In genomic region chr13:35395630-35396029, GRCm38 (mm10) we compare ENCODE assay signal across 10 mouse cellular contexts.
DNase-seq lines count a peak whose midpoint lies in the region; ATAC-seq and TF ChIP-seq lines count a peak whose summit lies in the region.
"Had no signal": no experiment of that assay in that cellular context is flagged by ENCODE, and none has a peak within 500 bp of the region (broad histone marks: within the 10 kb centered on the region; RNA-seq: fewer than 3 reads in every experiment).

No protein-coding gene starts in this region.

- no peaks in the 10 kb centered on the region for H3K27me3 ChIP-seq in lung, embryonic 16.5 days (ENCODE audit: control insufficient read depth, insufficient read depth, low read depth, low read length)
- H3K27me3 ChIP-seq: midbrain, embryonic 15.5 days had no signal

- no peak overlapping the region for H3K4me2 ChIP-seq in lung, embryonic 16.5 days (ENCODE audit: low read depth, low read length)
- H3K4me2 ChIP-seq: midbrain, embryonic 15.5 days had no signal

- H3K4me3 ChIP-seq in gastrocnemius, adult 2 months = peak overlapping the region; percentile 17; the same call in 1 of the 2 replicates
- H3K4me3 ChIP-seq in embryonic fibroblast, embryonic 13.5 days (ENCODE audit: insufficient read depth, low read length) = no peak overlapping the region
- H3K4me3 ChIP-seq in lung, embryonic 16.5 days (ENCODE audit: low read length) = no peak overlapping the region
- H3K4me3 ChIP-seq: midbrain, embryonic 15.5 days had no signal

- no peak overlapping the region for H3K9ac ChIP-seq in lung, embryonic 16.5 days (ENCODE audit: low read length)
- H3K9ac ChIP-seq: midbrain, embryonic 15.5 days had no signal

- peaks cover 13% of the 10 kb centered on the region for H3K4me1 ChIP-seq in embryonic fibroblast, embryonic 13.5 days (ENCODE audit: control insufficient read depth, insufficient read depth, low read length)
- H3K4me1 ChIP-seq in lung, embryonic 16.5 days (replicated peaks; ENCODE audit: control insufficient read depth, insufficient read depth, low read length) = peaks cover 5% of the 10 kb centered on the region; the same call in 1 of the 2 replicates
- H3K4me1 ChIP-seq: midbrain, embryonic 15.5 days had no signal

- TF ChIP-seq CTCF in gastrocnemius, adult 2 months (IDR thresholded peaks at IDR 0.05) = no peak
- TF ChIP-seq CTCF in embryonic fibroblast, embryonic 13.5 days (IDR thresholded peaks at IDR 0.05; ENCODE audit: borderline replicate concordance, insufficient read depth, low read length) = no peak

- intact Hi-C loops in gastrocnemius, adult 2 months (cut with DNase I) = no loop called here

- peak; percentile 60; the same call in 1 of the 2 replicates for ATAC-seq in lung, embryonic 16.5 days (ENCODE audit: low read depth)
- ATAC-seq: midbrain, embryonic 15.5 days had no signal

- TF ChIP-seq POLR2A in embryonic fibroblast, embryonic 13.5 days (IDR thresholded peaks at IDR 0.05; ENCODE audit: low read depth, low read length) = no peak

- no peaks in the 10 kb centered on the region for H3K36me3 ChIP-seq in lung, embryonic 16.5 days (ENCODE audit: control insufficient read depth, insufficient read depth, low read length)
- H3K36me3 ChIP-seq: midbrain, embryonic 15.5 days had no signal

- H3K27ac ChIP-seq in gastrocnemius, adult 2 months = peak overlapping the region; percentile 41
- peak overlapping the region; percentile 64 for H3K27ac ChIP-seq in embryonic fibroblast, embryonic 13.5 days (ENCODE audit: insufficient read depth, low read length)
- no peak overlapping the region for H3K27ac ChIP-seq in lung, embryonic 16.5 days (ENCODE audit: low read length)
- H3K27ac ChIP-seq: midbrain, embryonic 15.5 days had no signal

- 11% methylated on average over 5 of the region's 5 CpGs for WGBS in lung, embryonic 16.5 days

- peak; percentile 18 for DNase-seq in gastrocnemius, adult 2 months
- no peak for DNase-seq in gastrocnemius, adult 8-10 months (ENCODE audit: low spot score in 2 of 2)
- peak; percentile 27 for DNase-seq in ES-CJ7 (ENCODE audit: low read depth, low spot score)
- DNase-seq in layer of hippocampus, postnatal 25 days (ENCODE audit: extremely low spot score in 1 of 2, low spot score in 1 of 2) = no peak
- no peak for DNase-seq in left cerebral cortex, adult 11 months (ENCODE audit: low spot score)
- no peak for DNase-seq in layer of hippocampus, adult 8-10 months (ENCODE audit: low spot score in 2 of 2)
- DNase-seq: right cerebral cortex, postnatal 4 days had no signal

- no peaks in the 10 kb centered on the region for H3K9me3 ChIP-seq in lung, embryonic 16.5 days (ENCODE audit: control insufficient read depth, low read length)
- H3K9me3 ChIP-seq: midbrain, embryonic 15.5 days had no signal

Comparison
In these comparisons a context has a peak if more than half of its experiments do, and no peak if none do; other contexts are left out.
1. DNase-seq: peak in gastrocnemius, adult 2 months (single experiment) and ES-CJ7 (single experiment); none in gastrocnemius, adult 8-10 months (0 of 2), layer of hippocampus, postnatal 25 days (0 of 2), left cerebral cortex, adult 11 months (single experiment) and layer of hippocampus, adult 8-10 months (0 of 2).